In the genomic region with DNA sequence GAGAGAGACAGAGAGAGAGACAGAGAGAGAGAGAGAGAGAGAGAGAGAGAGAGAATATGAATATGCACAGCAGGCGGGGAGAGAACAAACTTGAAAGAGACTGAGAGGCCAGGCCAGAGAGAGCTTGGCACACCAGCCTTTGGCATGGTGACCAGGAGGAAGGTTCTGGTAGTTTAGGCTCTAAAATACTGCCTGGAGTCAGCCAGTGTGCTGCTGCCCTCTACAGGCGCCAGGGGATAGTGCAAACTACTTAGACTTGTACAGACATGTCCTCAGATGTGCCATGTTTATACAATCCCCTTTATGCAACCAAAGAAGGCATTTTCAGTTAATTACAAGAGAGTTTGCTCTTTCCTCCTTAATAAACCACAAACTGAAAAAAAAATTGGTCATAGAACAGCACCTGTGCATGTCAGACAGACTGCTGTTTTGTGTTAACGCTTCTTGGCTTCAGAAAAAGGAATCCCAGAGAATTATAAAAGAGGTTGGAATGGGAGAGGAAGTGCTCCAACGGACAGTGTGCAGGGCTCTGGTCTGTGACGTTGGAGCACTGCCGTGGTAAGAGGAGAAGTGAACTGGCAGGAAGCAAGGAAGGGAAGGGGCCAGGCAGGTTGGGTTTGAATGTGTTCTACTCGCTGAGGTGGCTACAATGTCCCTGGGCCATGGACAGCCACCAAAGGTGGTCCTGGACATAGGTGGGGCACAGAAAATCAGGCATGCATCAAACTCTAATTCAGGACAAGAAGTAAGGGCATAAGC, we compare ENCODE assay signal across 8 mouse cellular contexts.
DNase-seq lines count a peak whose midpoint lies in the region; ATAC-seq lines count a peak whose summit lies in the region.

No protein-coding gene starts in this region.

- no peaks in the 10 kb centered on the region for H3K9me3 ChIP-seq in intestine, embryonic 15.5 days
- no peaks in the 10 kb centered on the region for H3K9me3 ChIP-seq in midbrain, embryonic 10.5 days (replicated peaks)

- ATAC-seq in intestine, embryonic 15.5 days: peak; percentile 71

- no peaks in the 10 kb centered on the region for H3K36me3 ChIP-seq in intestine, embryonic 15.5 days
- H3K36me3 ChIP-seq in midbrain, embryonic 10.5 days: peaks cover 24% of the 10 kb centered on the region

- intact Hi-C loops in left cerebral cortex, postnatal 14 days (cut with DNase I): loop anchor here (5.0 kb wide), 1 partner anchor 62 kb away; no protein-coding TSS in a partner anchor

- no peak overlapping the region for H3K4me3 ChIP-seq in intestine, embryonic 15.5 days (replicated peaks)
- no peak overlapping the region for H3K4me3 ChIP-seq in midbrain, embryonic 10.5 days

- peak; percentile 91 for DNase-seq in adrenal gland, adult 8-10 months
- peak; percentile 70 for DNase-seq in embryo, embryonic 9.5 days (ENCODE audit: extremely low spot score)
- DNase-seq in gastrocnemius, postnatal 4 days (ENCODE audit: low spot score in 2 of 2): peak; percentile 83 to 94
- peak; percentile 95 to 97 for DNase-seq in left cerebral cortex, postnatal 14 days (ENCODE audit: low spot score in 2 of 2)
- peak; percentile 75 for DNase-seq in midbrain, embryonic 10.5 days (ENCODE audit: low spot score)
- DNase-seq in right cerebral cortex, postnatal 4 days: peak; percentile 93
- DNase-seq in yolk sac, embryonic 10.5 days (ENCODE audit: low spot score): peak; percentile 60

- WGBS in intestine, embryonic 15.5 days: 45% methylated on average over 7 of the region's 7 CpGs
- WGBS in midbrain, embryonic 10.5 days: 56% methylated on average over 7 of the region's 7 CpGs

- H3K4me2 ChIP-seq in intestine, embryonic 15.5 days (replicated peaks): no peak overlapping the region

- no peak overlapping the region for H3K27ac ChIP-seq in intestine, embryonic 15.5 days
- peak overlapping the region; percentile 75 for H3K27ac ChIP-seq in midbrain, embryonic 10.5 days (replicated peaks)

- no peak overlapping the region for H3K9ac ChIP-seq in intestine, embryonic 15.5 days

- peaks cover 6% of the 10 kb centered on the region; the same call in 1 of the 2 replicates for H3K4me1 ChIP-seq in intestine, embryonic 15.5 days (replicated peaks)
- H3K4me1 ChIP-seq in midbrain, embryonic 10.5 days: peaks cover 63% of the 10 kb centered on the region

- H3K27me3 ChIP-seq in intestine, embryonic 15.5 days (replicated peaks): no peaks in the 10 kb centered on the region
- no peaks in the 10 kb centered on the region for H3K27me3 ChIP-seq in midbrain, embryonic 10.5 days (ENCODE audit: low read depth, poor library complexity, severe bottlenecking)
